Mouse (Mus musculus): ENCODE results near the gene Snrpa.
A peak's percentile ranks its signal among the peaks of the same experiment; 100 is the strongest.
"Not testable (repeated sequence)": the region's sequence is repeated elsewhere in the genome, so short reads cannot be mapped to it uniquely, and the experiment has no call there.

The Snrpa gene

DNA sequence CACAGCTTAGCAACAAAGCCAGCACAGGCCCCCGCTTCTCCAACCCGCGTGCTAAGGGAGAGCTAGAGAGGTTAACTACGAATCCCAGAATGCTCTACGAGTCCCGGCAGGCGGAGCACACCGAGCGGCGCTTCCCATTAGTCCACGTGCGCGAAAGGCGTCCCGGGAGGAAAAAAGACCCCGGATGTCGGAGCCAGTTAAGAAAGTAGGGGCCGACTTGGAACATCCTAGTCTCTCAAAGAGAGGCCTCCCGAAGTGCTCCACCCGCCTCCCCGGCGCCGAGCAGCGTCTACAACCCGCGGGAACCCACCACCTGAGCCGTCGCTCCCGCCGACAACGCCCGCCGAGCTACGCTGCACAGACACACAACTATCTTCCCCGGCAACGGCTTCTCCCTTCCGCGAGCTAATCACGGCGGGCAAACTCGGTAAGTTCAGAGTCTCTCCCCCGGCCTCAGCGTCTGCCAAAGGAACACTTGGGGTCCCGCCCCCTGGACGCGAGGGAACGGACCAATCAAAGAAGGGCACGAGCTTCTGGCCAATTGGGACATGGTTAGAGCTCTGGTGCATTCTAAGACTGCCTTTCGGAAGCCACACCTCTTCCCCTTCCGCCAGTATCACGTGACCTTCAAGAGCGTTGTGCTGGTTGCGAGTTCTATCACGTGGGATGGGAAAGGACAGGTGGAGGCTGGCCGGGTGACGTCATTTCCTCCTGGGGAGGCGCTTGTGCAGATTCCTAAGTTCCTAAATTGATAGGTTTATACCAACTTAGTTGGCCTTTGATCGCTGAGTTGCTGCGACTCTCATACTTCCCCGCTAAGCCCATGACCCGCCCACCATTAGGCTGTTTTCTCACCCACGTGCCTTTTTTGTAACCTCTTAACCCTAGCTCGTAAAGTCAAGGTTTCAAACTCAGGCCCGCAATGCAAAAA, at the start of gene Snrpa, which contains the start of gene BC024978:
Gene Snrpa (minus strand): TSS at position 591 of the 931 bp plus-strand sequence.
Gene BC024978 (plus strand): TSS at position 101 of the 931 bp plus-strand sequence.
- peak; percentile 98 for DNase-seq (ENCODE audit: low spot score)

DNA sequence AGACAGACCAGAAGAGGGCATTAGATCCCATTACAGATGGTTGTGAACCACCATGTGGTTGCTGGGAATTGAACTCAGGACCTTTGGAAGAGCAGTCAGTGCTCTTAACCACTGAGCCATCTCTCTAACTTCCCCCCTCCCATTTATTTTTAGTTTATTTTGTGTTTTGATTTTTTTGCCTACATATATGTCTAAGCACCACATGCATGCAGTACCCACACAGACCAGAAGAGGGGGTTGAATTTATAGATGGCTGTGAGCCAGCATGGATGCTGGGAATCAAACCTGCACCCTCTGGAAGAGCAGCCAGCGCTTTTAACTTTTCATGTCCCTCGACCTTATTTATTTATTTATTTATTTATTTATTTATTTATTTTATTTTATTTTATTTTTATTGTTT, 48.0 kb upstream of the Snrpa start:
- DNase-seq (ENCODE audit: low spot score): not testable (repeated sequence)

DNA sequence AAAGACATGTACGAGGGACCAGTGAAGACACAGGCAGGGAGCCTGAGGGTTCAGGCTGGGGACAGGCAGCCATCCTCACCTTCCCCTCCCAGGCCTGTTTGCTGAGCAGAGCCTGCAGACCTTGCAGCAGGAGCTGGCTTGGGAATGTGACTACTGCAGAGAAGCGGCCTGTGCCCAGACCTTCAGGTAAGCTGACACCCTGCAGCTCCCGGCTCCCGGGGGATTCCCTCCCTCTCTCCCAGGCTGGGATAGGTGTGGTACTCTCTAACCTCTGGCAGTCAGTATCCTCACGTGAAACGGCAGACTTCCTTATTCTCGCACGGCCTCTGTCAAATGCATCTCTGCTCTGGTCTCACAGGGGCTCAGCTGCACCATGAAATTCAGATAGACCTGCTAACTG, 47.1 kb upstream of the Snrpa start:
- no peak for DNase-seq (ENCODE audit: low spot score)

DNA sequence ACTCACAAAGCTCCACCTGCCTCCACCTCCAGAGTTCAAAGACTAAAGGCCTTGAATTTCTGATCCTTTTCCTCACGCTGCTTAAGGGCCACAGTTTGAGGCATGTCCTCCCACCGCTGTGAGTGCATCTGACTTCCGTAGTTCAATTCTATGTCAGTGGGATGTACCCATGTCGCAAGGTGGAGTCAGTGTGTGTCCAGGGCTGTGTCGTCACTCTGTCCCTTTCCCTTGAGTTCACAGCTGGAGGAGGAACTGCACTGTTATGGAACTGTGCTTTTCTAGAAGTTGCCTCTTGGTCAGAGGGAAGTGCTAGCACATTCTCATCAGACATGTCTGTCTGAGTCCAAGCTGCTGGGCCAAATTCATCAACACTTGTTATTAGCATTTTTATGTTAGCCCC, 42.5 kb upstream of the Snrpa start:
- no peak for DNase-seq (ENCODE audit: low spot score)

DNA sequence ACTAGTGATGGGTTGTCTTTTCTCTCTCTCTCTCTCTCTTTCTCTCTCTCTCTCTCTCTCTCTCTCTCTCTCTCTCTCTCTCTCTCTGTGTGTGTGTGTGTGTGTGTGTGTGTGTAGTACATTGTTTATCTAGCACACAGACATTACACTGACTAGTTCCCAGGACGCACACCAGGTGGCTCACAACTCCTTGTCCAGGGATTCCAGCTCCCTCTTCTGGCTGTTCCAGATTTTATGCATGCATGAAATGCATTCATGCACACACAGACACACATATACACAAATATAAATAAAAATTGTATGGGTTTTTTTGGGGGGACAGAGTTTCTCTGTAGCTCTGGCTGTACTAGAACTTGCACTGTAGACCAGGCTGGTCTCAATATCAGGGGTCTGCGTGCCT, 41.5 kb upstream of the Snrpa start:
- no peak for DNase-seq (ENCODE audit: low spot score)

DNA sequence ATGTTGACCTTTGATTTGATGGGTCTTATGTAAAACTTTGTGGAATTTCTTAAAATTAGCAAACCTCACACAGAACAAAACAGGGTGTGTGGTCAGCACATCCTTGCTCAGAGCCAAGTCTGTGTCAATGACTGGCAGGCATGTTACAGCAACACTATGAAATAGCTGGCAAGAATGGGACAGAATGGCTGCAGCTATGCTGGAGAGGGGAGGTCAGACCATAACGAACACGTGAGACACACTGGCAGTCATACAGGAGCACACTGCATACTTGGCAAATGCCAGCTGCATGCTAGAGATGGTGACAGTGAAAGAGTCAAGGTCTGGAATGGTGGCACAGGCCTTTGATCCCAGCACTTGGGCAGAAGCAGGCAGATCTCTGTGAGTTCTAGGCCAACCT, 39.7 kb upstream of the Snrpa start:
- no peak for DNase-seq (ENCODE audit: low spot score)

DNA sequence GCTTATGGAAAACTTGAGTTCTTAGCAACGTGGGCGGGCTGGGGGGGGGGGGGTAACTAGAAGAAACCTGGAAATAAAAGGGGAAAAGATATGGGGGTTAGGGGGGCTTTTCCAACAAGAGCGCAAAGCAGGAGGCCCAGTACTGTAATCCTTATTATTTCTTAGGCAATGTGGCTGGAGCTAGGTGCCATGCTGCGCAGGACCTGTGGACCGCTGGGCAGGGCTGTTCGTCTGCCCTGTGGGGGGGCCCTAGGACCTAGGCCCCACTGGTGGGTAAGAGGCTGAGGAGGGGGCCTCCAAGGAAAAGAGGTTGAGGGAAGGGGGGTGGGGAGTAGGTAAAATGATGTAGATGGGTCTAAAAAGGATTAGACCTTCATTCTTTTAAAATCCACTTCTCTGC, 37.2 kb upstream of the Snrpa start:
- no peak for DNase-seq (ENCODE audit: low spot score)

DNA sequence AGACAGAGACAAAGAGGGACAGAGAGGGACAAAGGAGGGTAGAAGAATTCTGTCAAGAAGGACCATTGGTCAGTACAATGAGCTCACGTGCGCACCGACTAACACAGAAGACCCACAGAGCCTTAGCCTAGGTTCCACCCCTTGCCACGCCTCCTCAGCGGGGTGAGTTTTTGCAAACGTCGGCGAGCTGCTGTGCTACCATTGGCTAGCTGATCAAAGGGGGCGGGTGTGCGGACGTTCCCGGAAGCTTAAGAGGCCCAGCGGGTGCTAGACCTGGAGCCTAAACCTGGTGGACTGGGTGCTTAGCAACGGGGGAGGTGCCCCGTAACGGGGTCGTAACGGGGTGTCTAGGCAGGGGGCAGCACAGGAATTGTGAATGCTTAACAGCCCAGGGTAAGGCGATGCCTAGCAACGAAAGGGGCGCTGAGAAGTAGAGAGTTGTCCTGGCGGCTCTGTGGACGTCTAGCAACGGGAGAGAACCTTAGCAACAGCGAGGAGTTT, 36.8 kb upstream of the Snrpa start, which contains the start of gene Coq8b:
Gene Coq8b (plus strand): TSS at position 243 of the 501 bp plus-strand sequence.
- DNase-seq (ENCODE audit: low spot score): peak; percentile 89

DNA sequence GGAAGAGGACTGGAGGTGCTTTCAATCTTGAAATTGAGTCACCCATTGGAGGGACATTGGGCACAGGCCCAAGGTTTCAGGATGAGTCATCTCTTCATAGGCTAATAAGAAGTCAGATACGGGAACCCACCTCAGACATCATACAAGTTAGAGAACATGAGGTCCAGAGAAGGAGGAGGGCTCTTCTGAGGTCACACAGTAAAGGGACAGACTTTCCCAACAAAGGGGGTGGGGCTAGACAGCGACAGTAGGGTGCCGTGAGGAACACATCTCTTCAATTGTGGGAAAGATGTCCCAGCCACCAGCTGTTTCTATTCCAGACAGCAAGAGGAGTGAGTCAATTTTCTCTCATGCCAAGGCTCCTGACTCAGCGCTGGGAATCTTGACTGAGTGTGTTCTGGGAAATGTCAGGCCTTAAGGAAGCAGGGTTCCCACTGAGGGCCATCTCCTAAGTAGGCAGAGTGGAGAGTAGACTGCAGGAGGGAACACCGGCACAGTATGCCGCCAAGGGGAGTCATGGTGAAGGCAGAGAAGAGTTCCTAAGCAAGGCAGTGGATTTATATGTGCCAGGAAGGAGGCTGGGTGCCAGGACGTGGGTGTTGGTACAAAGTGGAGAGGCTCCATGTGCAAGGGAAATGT, 35.7 kb upstream of the Snrpa start:
- DNase-seq (ENCODE audit: low spot score): peak; percentile 44

DNA sequence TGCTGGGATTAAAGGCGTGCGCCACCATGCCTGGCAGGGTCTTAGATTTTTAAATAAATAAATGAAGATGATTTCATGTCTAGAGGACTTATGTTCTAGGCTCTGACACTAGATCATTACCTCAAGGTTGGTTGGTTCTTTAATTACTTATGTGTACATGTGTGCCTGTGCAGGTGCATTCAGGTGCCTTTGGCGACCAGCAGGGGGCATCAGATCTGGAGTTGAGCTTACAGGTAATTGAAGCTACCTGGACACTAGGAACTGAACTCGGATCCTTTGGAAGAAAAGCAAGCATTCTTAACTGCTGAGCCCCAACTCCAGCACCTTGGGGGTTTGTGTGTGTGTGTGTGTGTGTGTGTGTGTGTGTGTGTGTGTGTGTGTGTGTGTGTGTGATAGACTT, 34.7 kb upstream of the Snrpa start:
- no peak for DNase-seq (ENCODE audit: low spot score)

DNA sequence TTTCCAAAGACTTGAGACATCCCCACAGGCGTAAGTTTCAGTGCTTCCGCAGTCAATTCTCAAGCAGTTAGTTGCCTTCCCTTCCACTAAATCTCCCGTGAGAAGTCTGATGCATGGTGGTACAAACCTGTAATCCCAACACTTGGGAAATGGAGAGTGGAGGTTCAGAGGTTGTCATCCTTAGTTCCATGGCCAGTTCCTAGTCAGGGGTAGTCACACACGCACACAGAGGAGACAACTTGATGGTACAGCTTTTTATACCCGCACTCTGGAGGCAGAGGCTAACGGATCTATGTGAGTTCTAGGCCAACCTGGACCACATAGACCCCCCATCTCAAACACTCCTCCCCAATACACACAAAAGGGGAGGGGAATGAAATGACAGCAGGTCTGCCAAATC, 32.8 kb upstream of the Snrpa start:
- DNase-seq (ENCODE audit: low spot score): no peak

DNA sequence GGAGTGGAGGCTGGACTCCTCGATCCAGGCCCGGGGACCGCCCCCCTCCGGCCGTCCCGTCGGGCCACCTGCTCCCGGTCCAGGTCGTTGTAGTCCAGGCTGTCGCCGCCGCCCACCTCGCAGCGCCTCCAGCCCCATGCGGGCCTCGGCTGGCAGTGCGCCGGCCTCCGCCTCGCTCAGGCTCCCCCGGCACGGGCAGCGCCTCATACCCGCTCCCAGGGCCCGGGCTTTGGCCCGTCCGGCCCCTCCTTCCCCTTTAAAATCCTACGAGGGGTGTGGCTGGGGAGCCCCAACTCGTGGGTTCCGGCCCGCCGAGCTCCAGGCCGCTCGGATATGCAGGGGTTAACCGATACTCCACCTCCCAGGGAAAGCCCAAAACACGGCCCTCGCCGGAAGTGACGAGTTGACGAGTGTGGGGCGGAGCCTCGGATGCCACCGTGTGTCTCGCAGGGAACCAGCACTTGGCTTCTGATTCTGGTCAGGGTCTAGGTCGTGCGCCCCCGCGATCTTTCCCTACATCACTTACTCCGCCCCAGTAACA, 32.3 kb upstream of the Snrpa start, which contains the start of gene Itpkc:
Gene Itpkc (minus strand): TSS at position 381 of the 541 bp plus-strand sequence.
- DNase-seq (ENCODE audit: low spot score): peak; percentile 84

DNA sequence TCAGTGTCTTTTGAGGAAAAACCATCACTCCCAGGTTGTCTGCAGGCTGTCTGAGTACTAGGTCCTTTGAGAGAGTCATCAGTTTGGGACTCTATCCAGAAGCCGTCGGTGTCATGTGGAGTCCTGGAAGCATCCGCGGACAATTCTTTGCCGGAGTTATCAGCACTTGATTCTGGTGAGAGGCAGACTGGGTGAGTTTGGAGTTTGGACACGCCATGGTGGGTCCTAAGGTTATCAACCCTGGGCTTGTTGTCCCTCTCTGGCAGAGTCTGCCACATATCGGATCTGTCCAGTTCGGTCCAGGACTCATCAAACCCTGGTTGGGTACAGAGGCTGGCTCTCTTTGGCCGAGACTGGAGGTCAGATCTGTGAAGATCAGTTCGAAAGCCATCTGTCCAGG, 31.6 kb upstream of the Snrpa start:
- DNase-seq (ENCODE audit: low spot score): no peak

DNA sequence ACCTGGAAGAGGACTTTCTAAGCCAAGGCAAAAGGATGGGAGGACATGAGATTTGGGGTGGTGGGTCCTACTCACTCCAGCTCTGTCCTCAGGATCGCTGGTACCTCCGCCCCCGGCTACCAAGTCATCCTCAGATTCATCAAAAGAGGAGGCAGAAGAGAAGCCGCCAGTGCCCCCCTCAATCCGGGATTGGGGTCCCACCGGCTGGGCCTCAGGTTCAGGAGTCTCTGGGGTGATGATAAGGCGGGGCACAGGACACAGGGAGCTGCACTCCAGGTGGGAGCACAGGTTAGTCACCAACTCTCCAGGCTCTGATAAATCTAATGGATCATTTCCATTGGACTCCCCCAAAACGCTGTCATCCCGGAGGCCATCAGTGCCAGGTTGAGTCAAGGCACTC, 31.2 kb upstream of the Snrpa start:
- no peak for DNase-seq (ENCODE audit: low spot score)

DNA sequence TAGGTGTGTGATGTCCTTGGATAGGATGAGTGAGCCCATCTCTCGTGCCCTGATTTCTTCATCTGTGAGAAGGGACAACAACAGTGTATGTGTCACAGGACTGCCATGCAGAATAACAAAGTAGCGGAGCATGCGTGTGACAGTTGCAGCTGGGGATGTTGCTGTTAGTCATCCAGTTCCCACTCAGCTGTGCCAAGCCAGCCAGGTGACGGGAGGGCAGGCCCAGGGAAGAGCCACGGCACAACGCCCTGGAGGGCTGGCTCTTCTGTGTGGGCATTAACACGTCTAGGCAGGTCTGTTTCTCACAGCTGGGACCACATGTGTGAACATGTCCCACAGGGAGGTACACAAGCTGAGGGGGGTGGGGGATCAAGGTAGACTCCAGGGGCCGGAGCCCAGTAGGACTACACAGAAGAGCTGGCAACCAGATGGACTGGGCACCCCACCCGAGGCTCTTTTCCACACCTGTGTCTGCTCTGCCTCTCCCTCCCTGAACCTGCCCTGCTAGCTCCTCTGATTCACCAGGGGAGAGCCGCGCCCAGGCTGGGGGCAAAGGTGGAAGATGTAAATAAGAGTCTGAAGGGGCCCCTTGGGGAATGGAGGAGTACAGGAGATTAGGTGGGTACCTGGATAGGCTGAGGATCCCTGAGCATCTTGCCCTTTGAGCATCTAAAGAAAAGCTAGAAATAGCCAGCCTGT, 29.0 kb upstream of the Snrpa start:
- DNase-seq (ENCODE audit: low spot score): no peak

DNA sequence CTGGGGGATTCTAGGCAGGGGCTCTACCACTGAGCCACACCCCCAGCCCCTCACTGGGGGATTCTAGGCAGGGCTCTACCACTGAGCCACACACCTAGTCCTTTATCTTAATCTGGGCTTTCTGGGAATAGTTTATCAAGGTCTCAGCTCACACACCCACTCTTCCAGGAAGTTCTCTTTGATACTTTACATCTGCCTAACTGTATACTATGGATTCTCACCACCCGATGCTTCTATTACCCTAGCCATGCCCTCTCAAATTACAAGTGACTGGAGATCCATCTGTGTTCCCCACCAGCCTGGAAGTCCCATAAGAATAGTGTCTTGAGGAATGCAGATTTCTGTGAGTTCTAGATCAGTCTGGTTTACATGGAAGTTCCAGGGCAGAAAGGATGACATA, 26.5 kb upstream of the Snrpa start:
- no peak for DNase-seq (ENCODE audit: low spot score)

DNA sequence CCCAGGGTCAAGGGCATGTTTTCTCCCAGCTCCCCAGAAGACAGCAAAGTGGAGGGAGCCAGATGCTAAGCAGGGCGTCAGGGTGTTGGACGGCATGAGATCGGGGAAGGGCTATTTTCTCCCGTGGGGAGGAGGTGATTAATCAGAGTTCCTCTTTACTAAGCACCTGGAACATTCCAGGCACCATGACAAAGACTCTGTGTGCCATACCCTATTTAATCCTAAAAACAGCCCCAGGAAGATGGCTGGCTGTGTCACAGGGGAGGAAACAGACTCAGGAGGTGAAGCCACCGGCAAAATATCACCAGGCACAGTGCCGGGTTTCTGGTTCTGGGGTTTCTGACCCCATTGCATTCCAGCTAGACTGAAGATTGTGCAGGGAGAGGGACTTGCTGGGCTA, 25.9 kb upstream of the Snrpa start:
- no peak for DNase-seq (ENCODE audit: low spot score)

DNA sequence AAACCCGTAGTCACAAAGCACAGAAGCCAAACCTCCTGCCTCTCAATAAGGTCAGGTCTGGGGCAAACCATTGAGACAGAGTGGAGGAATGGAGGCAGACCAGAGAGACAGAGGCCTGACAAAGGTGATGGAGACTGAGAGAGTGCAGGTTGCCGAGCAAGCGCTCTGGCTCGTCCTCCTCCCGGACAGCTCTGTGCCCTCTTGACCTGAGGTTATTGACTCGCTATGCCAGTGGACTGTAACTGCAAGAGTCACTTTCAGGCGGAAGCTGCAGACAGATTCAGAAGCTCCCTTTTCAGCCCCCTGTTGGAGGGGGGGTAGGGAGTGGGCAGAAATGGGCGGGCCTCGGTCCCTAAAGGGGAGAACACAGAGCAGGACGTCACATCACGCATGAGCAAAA, 23.9 kb upstream of the Snrpa start:
- no peak for DNase-seq (ENCODE audit: low spot score)

DNA sequence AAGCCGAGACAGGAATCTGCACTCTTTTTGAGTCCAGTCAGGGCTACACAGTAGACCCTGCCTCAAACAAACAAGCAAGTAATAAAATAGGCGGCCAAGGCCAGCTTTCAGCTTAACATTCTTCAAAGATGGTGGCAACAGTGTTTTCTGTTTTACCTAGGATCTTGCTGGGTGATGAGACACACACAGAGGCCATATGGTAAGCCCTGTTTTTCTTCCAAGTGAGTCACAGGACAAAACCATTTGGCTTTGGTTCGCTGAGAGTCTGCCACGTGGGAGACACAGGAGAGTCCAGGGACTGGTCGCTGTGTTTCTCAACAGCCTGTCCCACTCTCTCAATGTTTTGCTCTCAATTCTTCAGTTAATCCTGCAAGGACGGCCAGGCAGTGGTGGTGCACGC, 22.5 kb upstream of the Snrpa start:
- DNase-seq (ENCODE audit: low spot score): no peak

DNA sequence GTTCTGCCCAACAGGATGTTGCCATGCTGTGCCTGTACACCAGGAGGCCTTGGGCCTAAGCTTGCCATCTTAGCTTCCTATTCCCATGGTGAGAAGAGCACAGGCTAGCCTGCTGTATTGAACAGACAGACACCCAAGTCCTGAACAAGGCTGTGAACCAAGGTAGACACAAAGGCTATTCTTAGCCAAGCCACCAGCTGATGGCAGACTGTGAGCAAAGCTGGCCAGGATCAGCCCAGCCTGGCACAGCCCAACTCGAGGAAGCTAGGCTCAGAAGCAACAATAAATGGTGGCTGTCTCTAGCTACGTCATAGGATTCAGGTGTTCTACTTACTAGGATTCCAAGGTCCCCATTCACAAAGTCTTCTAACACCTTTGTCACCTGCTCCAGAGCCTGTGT, 16.6 kb upstream of the Snrpa start:
- no peak for DNase-seq (ENCODE audit: low spot score)

DNA sequence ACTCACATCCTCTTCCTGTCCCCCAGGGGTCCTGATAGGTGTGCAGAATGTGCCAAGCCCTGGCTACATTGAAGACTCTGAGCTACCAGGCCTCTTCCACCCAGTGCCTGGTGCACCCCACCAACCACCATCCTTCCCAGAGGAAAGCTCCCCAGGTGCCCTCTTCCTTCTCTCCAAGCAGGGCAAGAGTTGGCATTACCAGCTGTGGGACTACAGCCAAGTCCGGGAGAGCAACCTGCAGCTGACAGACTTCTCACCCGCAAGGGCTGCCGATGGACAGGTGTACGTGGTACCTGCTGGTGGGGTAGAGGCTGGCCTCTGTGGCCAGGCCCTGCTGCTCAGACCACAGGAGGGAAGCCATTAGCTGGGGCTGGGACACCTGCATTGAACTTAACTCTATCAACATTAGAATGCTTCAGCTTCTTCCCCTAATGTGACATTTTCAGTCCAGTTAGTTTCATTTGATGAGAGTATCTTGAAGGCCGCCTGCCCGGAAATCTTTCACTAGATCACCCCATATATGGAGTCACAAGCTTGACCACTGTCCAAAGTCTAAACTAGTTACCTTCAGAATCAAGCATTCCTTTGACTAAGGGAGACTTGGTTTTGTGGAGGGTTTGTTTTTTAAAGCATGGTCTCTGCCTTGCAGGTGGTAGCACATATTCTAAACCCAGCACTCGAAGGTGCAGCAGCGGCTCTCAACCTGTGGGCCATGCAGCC, 7.8 kb upstream of the Snrpa start:
- DNase-seq (ENCODE audit: low spot score): no peak
